Mouse (Mus musculus) hindbrain, embryonic 15.5 days (tissue): ENCODE data around the gene Crym. TPM values are rescaled to one million over a fixed set of nuclear protein-coding genes. Genes with fewer than 3 reads are reported as not detected.

Experiments used
- ATAC-seq: fragments of 200-750 bp; cut with Nextera tagmentation; 2 replicates; pipeline ENCODE4 v1.8.0; 2017; ENCODE audit warnings: low read depth, moderate number of reproducible peaks, moderate TSS enrichment; ENCODE audit not compliant: low FRiP score
- H3K27ac ChIP-seq: fragments of 300-500 bp; sonication (generic); replicated peaks from 2 replicates; pipeline ENCODE4 v1.5.1; 2015; ENCODE audit warnings: mild to moderate bottlenecking, inconsistent platforms
- H3K27me3 ChIP-seq: fragments of 300-500 bp; sonication (generic); 2 replicates; pipeline ENCODE4 v1.6.1; 2015; ENCODE audit warnings: control low read depth, inconsistent platforms
- H3K36me3 ChIP-seq: fragments of 300-500 bp; sonication (generic); 2 replicates; pipeline ENCODE4 v1.6.1; 2015; ENCODE audit warnings: control low read depth, inconsistent platforms
- H3K4me1 ChIP-seq: fragments of 300-500 bp; sonication (generic); replicated peaks from 2 replicates; pipeline ENCODE4 v1.6.1; 2015; ENCODE audit warnings: control low read depth, inconsistent platforms
- H3K4me2 ChIP-seq: fragments of 300-500 bp; sonication (generic); 2 replicates; pipeline ENCODE4 v1.6.1; 2015; ENCODE audit warnings: moderate library complexity, mild to moderate bottlenecking, inconsistent platforms
- H3K4me3 ChIP-seq: fragments of 300-500 bp; sonication (generic); 2 replicates; pipeline ENCODE4 v1.5.1; 2015; ENCODE audit warnings: mild to moderate bottlenecking, inconsistent platforms
- H3K9ac ChIP-seq: fragments of 300-500 bp; sonication (generic); 2 replicates; pipeline ENCODE4 v1.6.1; 2015; ENCODE audit warnings: inconsistent platforms
- H3K9me3 ChIP-seq: fragments of 300-500 bp; sonication (generic); 2 replicates; pipeline ENCODE4 v1.6.1; 2016; ENCODE audit warnings: control low read depth, inconsistent platforms
- WGBS: fragments of 180-500 bp; shearing (Covaris S2); methylation state at CpG from one replicate; pipeline ENCODE4 v1.1.7; 2015; 5-methylcytosine and 5-hydroxymethylcytosine counted together
- polyA plus RNA-seq: library from polyadenylated mRNA; unstranded; fragments of >200 nt; fragmentation: Nextera tagmentation; extraction: Ambion mirVana; gene quantifications from 2 replicates; pipeline ENCODE4 v1.2.1, GENCODE M21; 2015

Gene Crym
- 10.3 and 13.1 TPM in 2 replicates for polyA plus RNA-seq

DNA sequence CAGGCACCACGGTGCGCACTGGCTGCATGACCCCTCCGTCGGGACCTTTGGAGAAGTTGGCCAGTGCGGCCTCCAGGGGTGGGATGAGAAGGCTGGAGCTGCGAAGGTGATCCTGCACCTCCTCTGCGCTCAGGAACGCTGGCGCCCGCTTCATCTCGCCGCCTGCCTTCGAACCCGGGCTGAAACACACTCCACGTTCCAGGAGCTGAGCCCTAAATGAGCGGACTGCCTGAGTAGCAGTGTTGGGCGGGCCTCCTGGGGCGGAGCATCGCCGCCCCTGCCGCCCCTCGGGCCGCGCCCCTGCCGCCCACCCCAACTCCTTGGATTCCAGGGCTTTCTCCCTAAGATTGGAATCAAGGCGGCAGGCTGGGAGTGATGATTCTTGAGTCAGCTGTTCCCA is at the start of gene Crym:
TSS of gene Crym (minus strand) at position 341 of the 400 bp plus-strand sequence.
- H3K9me3 ChIP-seq: no peaks in the 10 kb centered on the region
- ATAC-seq: no peak; the same call in 1 of the 2 replicates
- H3K27me3 ChIP-seq: peaks cover 22% of the 10 kb centered on the region
- H3K27ac ChIP-seq: no peak within 1 kb of the TSS
- WGBS: 3% methylated on average over 26 of the region's 26 CpGs
- H3K9ac ChIP-seq: no peak within 1 kb of the TSS
- peaks cover 11% of the 10 kb centered on the region for H3K4me1 ChIP-seq
- H3K4me3 ChIP-seq: peak within 1 kb of the TSS; percentile 25
- H3K36me3 ChIP-seq: no peaks in the 10 kb centered on the region
- peak within 1 kb of the TSS; percentile 55 for H3K4me2 ChIP-seq

- no peak overlapping the region for H3K4me2 ChIP-seq
- H3K27me3 ChIP-seq: no peaks in the 10 kb centered on the region
- H3K4me3 ChIP-seq: no peak overlapping the region
- H3K36me3 ChIP-seq: no peaks in the 10 kb centered on the region
- H3K9ac ChIP-seq: no peak overlapping the region
- H3K4me1 ChIP-seq: no peaks in the 10 kb centered on the region
- no peak overlapping the region for H3K27ac ChIP-seq
- H3K9me3 ChIP-seq: no peaks in the 10 kb centered on the region
- ATAC-seq: no peak
Observed at GRCm38 (mm10) chr7:120241092-120241491, 39.2 kb upstream of the Crym start.

DNA sequence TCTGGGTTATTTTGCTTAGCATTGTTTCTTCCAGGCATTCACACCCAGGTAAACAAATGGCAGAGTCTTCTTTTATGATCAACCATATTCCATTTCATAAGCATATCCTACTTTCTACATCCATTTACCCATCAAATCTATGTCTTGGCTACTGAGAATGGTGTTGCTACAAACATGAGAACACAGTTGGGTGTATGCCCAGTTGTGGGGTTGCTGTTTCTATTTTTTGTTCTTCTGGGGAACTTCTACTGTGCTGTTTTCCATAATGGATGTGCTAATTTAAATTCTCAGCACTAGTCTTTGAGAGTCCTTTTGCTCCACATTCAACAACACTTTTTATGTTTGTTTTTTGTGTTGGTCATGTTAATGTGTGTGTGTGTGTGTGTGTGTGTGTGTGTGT is 26.6 kb upstream of the Crym start:
- Histone ChIP-seq H3K4me3 (no peak overlapping the region), H3K27ac (no peak overlapping the region), H3K9me3 (no peaks in the 10 kb centered on the region), H3K4me1 (no peaks in the 10 kb centered on the region), H3K36me3 (no peaks in the 10 kb centered on the region), H3K4me2 (no peak overlapping the region), H3K9ac (no peak overlapping the region), H3K27me3 (no peaks in the 10 kb centered on the region)
- no peak for ATAC-seq

DNA sequence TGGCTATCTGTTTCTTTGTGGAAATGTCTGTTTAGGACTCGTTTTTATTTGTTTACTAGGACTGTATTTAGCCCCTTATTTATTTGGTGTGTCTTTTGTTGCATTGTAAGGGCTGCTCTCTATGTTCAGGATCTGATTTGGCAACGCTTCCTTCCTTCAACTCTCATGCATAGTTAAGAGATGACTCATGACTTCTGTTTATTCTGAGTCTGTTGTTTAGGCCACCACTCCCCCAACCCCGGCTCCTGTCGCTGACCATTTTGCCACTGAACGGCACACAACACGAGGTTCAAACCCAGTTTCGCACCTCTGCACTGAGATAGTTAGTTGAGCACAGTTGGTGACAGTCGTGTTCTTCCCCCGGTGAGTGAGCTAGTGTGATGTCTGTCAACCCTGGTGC is 4.1 kb upstream of the Crym start:
- peaks cover 10% of the 10 kb centered on the region for H3K27me3 ChIP-seq
- 73% methylated on average over 9 of the region's 9 CpGs for WGBS
- no peak for ATAC-seq

DNA sequence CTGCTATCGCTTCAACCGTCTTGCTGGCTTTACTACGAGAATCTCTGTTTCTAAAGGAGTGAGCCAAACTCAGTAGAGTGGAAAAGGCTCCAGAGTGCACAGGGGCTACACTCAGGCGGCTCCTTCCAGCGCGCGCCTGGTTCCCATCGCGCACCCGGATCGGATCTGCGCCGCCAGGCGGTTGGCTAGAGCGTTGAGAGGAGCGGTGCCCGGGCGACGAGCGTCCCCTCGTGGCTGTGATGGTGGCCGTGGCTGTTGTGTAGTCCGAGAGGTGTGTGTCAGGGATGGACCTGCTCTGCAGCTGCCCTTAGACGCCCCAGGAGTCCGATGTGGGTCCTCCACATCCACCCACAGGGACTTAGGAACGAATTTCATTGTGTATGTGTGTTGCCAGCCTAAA is 1.9 kb upstream of the Crym start, which contains the start of gene Abca14:
TSS of gene Abca14 (plus strand) at position 173 of the 400 bp plus-strand sequence.
- ATAC-seq: peak; percentile 82
- Histone ChIP-seq H3K9ac (no peak within 1 kb of the TSS), H3K9me3 (no peaks in the 10 kb centered on the region), H3K27ac (no peak within 1 kb of the TSS), H3K4me3 (no peak within 1 kb of the TSS), H3K4me1 (peaks cover 11% of the 10 kb centered on the region), H3K4me2 (peak within 1 kb of the TSS; percentile 37), H3K36me3 (no peaks in the 10 kb centered on the region), H3K27me3 (peaks cover 22% of the 10 kb centered on the region)
- 4% methylated on average over 26 of the region's 26 CpGs for WGBS

More for the DNA sequence above, 4.1 kb upstream of the Crym start:
- Histone ChIP-seq H3K9me3 (no peaks in the 10 kb centered on the region), H3K9ac (no peak overlapping the region), H3K4me3 (no peak overlapping the region), H3K36me3 (no peaks in the 10 kb centered on the region), H3K4me2 (no peak overlapping the region), H3K4me1 (peaks cover 11% of the 10 kb centered on the region), H3K27ac (no peak overlapping the region)

DNA sequence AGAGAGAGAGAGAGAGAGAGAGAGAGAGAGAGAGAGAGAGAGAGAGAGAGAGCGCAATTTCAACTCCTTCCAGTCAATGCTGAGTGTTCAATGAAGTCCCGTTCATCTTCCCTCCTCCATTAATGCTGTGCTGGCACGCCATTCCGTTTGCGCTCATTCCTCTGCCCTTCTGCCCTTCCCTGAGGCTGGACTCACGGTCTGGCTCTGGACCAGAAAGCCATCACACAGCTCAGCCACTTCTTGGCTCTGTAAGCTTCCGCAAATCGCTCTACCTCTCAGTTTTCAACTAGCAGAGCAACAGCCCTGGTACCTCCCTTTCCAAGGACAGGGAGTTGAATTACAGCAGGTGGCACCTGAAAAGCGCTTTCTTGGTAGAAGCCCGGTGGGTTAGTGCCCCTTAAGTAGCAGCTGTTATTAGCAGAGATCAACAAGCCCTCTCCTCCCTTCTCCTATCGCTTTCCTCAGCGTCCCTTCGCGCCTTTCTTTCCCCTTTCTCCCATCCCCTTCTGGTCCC is 623 bp downstream of the Crym start:
- ATAC-seq: no peak
- peaks cover 22% of the 10 kb centered on the region for H3K27me3 ChIP-seq
- peaks cover 11% of the 10 kb centered on the region for H3K4me1 ChIP-seq
- no peak overlapping the region for H3K9ac ChIP-seq
- no peaks in the 10 kb centered on the region for H3K36me3 ChIP-seq
- H3K27ac ChIP-seq: no peak overlapping the region
- H3K4me3 ChIP-seq: peak overlapping the region; percentile 25
- H3K4me2 ChIP-seq: peak overlapping the region; percentile 55
- WGBS: under 1% methylated on average over 13 of the region's 14 CpGs
- no peaks in the 10 kb centered on the region for H3K9me3 ChIP-seq

- WGBS: 54% methylated on average over 4 of the region's 4 CpGs
- Histone ChIP-seq H3K27me3 (peaks cover 5% of the 10 kb centered on the region), H3K4me2 (no peak overlapping the region), H3K4me1 (peaks cover 2% of the 10 kb centered on the region; the same call in 1 of the 2 replicates), H3K4me3 (no peak overlapping the region), H3K9ac (no peak overlapping the region), H3K27ac (no peak overlapping the region), H3K9me3 (no peaks in the 10 kb centered on the region), H3K36me3 (no peaks in the 10 kb centered on the region)
- peak; percentile 63; the same call in 1 of the 2 replicates for ATAC-seq
Observed at GRCm38 (mm10) chr7:120195207-120195606, 6.7 kb downstream of the Crym start.

DNA sequence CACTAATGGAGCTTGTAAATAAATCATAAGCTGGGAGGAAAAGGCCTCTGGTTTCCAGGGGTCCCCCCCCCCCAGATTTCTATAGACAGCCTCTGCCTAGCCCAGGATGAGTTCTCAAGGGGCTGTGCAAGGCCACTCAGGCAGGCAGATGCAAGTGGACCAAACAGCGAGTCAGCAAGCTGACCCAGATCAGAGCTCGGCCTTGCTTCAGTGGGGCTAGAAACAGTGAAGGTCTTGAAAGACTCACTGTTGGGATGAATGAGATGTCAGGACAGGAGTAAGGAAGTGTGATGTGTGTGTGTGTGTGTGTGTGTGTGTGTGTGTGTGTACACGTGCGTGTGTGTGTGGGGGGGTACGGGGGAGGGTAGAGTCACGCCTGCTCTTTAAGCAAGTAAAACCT is 9.1 kb downstream of the Crym start:
- WGBS: 86% methylated on average over 6 of the region's 6 CpGs
- ATAC-seq: no peak
- Histone ChIP-seq H3K36me3 (no peaks in the 10 kb centered on the region), H3K4me1 (peaks cover 8% of the 10 kb centered on the region; the same call in 1 of the 2 replicates), H3K27ac (no peak overlapping the region), H3K27me3 (no peaks in the 10 kb centered on the region), H3K4me2 (no peak overlapping the region), H3K4me3 (no peak overlapping the region), H3K9me3 (no peaks in the 10 kb centered on the region), H3K9ac (no peak overlapping the region)

- no peak overlapping the region for H3K4me3 ChIP-seq
- no peaks in the 10 kb centered on the region for H3K9me3 ChIP-seq
- H3K4me1 ChIP-seq: peaks cover 8% of the 10 kb centered on the region; the same call in 1 of the 2 replicates
- ATAC-seq: no peak
- no peak overlapping the region for H3K9ac ChIP-seq
- no peaks in the 10 kb centered on the region for H3K36me3 ChIP-seq
- H3K27ac ChIP-seq: no peak overlapping the region
- WGBS: 69% methylated on average over 3 of the region's 3 CpGs
- H3K4me2 ChIP-seq: no peak overlapping the region
- H3K27me3 ChIP-seq: no peaks in the 10 kb centered on the region
Observed at GRCm38 (mm10) chr7:120192207-120192606, 9.7 kb downstream of the Crym start.

- H3K27ac ChIP-seq: no peak overlapping the region
- no peaks in the 10 kb centered on the region for H3K36me3 ChIP-seq
- no peak overlapping the region for H3K4me3 ChIP-seq
- H3K9me3 ChIP-seq: no peaks in the 10 kb centered on the region
- H3K9ac ChIP-seq: no peak overlapping the region
- peaks cover 8% of the 10 kb centered on the region; the same call in 1 of the 2 replicates for H3K4me1 ChIP-seq
- no peak overlapping the region for H3K4me2 ChIP-seq
- no peak for ATAC-seq
- 54% methylated on average over 8 of the region's 8 CpGs for WGBS
- H3K27me3 ChIP-seq: no peaks in the 10 kb centered on the region
Observed at GRCm38 (mm10) chr7:120190150-120190665, 11.7 kb downstream of the Crym start.

DNA sequence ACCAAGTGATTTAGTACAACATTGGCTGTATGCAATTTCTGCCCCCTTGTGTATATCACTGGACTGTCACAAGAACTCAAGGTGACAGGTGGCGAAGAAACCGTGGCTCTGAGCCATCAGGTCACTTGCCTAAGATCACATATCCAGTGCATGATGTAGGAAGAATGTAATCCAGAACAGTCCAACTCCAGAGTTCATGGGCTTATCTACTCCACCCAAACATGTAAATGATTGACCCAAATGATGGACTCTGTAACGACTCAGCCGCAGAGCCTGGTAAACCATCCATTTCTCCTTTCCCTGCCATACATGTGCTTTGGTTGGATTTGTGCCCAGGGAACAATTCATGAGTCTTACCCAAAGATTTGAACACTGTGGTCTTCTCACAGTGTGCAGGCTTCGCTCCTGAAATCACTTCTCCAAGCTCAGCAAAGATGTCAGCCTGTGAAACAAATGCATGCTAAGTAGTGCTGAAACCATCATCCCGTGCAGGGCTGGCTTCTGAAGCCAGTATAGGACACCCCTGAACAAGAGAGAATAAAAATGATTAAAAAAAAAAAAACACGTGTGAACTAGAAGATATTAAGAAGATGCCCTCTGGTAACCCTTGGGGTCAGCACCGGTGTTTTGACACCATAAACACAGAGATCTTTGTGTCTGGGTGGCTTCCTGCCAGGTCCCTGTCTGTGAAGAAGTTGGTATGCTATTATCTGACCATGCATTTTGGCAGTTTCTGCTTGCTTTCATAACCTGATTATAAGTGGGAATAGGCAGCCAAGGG is 12.4 kb downstream of the Crym start:
- Histone ChIP-seq H3K27me3 (no peaks in the 10 kb centered on the region), H3K4me1 (peaks cover 8% of the 10 kb centered on the region; the same call in 1 of the 2 replicates), H3K4me3 (no peak overlapping the region), H3K27ac (no peak overlapping the region), H3K9ac (no peak overlapping the region), H3K4me2 (no peak overlapping the region), H3K9me3 (no peaks in the 10 kb centered on the region), H3K36me3 (no peaks in the 10 kb centered on the region)
- 64% methylated on average over 8 of the region's 8 CpGs for WGBS
- ATAC-seq: no peak

DNA sequence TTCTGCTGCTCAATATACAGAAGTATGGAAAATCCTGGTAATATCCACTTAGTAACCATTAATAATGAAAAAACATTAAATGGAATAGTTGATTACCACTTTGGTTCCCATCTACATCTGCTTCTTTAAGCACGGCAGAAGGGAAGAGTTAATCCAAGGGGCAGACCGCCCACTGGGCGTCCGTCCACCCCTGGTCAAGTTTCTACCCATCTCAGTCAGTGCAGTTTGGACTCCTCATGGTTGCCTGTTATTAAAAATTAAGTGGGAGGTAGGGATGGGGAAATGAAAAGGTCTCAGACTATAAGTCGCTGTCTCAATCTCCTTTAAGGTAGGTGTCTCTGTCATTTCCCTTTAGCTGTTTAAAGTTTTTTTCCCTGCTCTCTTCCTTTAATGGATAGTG is 13.0 kb downstream of the Crym start:
- Histone ChIP-seq H3K9ac (no peak overlapping the region), H3K9me3 (no peaks in the 10 kb centered on the region), H3K4me1 (peaks cover 8% of the 10 kb centered on the region; the same call in 1 of the 2 replicates), H3K4me3 (no peak overlapping the region), H3K27me3 (no peaks in the 10 kb centered on the region), H3K36me3 (no peaks in the 10 kb centered on the region), H3K27ac (no peak overlapping the region), H3K4me2 (no peak overlapping the region)
- WGBS: 90% methylated on average over 5 of the region's 5 CpGs
- ATAC-seq: no peak
